Mouse (Mus musculus) right cerebral cortex, postnatal 25 days (tissue): ENCODE data around the gene Gclm.
"Not testable (repeated sequence)": the region's sequence is repeated elsewhere in the genome, so short reads cannot be mapped to it uniquely, and the experiment has no call there.

Experiments
- DNase-seq: peaks from one replicate; pipeline ENCODE4 v3.0.0; 2022

The Gclm gene

GRCm38 (mm10) chr3:122245215-122245877 is at the start of gene Gclm:
Gene Gclm (plus strand): TSS chr3:122245557.
- peak; percentile 93 for DNase-seq

DNA sequence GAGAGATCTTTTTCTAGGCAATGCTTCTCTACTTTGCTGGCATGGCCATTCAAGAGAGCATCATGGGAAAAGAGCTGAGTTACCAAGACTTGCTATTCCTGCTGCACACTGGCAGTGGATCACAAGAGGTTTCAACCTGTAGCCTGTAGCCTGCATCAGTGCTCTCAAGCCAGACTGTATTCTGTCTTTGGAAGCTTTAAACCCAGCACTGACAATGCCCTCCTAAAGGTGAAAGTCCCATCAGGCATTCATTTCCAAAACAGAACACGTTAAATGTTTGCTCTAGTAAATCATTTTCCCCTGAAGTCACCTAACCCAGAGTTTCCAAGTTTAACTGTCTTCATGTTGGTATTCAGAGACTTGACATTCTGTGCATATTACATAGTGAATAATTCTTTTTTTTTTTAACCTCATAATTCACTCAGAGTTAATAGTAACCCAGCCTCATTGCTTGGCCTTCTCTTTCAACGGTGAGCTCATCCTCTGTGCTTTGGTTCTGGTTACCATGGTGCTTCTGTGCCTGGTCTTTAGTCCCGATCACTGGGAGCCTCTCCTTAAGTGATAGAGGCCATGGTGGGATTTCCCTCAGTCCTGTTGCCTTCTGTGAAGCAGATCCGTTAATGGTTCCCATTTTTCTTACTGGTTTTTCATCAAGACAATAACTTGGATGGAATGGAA is 48.6 kb upstream of the Gclm start:
- DNase-seq, result no peak

- no peak for DNase-seq
Measured at GRCm38 (mm10) chr3:122198532-122198931, 46.8 kb upstream of the Gclm start.

GRCm38 (mm10) chr3:122198966-122199381 is 46.4 kb upstream of the Gclm start:
- DNase-seq, result no peak

GRCm38 (mm10) chr3:122199600-122199999 is 45.8 kb upstream of the Gclm start:
- no peak for DNase-seq

DNA sequence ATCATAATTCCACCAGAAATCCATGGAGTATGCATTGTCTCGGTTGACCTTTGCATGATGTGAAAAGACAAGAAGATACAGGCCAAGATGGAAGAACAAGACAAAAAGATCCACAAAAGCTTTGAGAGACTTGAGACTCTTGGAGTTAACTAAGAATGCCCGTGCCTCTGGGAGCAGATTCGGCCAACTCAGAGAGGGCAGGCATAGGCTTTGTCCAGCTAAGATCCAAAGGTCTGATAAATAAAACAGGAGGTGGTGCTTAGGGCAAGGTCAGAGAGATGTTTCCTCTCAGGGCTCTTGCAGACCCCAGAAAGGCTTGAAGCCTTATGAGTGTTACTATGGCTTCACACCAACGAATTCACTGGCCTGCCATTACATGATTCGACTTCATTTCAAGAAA is 45.3 kb upstream of the Gclm start:
- no peak for DNase-seq

DNA sequence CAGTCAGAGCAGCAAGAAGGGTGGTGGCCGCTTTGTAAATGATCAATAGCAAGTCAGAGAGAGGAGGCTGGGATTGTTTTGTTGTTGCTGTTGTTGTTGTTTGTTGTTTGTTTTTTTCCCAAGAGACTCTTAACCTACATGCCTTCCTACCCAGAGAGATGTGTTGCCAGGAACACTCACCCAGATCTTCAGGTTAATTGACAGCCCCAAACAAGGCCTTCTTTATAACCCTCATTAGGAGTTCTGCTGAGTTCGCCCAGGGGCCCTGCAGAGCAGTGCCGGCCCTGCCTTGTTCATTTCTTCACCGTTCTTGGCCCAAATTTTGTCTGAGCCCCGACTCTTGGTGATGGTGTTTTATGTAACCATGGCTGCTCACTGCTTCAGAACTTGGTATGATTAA is 44.9 kb upstream of the Gclm start:
- DNase-seq, result no peak

DNA sequence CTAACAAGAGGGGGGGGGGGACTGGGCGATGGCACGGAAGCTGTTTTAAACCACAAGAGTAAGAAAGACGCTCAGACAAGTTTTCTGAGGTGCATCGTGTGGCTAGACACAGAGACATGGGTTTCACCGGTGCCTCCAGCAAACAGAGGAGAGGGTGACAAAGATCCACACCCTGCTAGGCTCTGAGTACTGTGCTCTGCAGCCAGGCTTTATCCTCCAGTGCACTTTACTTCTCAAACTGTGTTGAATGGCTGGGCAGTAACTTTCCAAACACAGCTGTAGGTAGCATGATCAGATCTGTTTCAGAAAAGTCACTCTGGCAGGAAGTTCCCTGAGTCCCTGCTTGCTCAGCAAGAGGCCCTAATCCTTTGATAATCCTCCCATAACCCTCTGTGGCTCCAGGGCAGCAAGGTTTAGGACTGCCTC is 43.0 kb upstream of the Gclm start:
- no peak for DNase-seq

DNA sequence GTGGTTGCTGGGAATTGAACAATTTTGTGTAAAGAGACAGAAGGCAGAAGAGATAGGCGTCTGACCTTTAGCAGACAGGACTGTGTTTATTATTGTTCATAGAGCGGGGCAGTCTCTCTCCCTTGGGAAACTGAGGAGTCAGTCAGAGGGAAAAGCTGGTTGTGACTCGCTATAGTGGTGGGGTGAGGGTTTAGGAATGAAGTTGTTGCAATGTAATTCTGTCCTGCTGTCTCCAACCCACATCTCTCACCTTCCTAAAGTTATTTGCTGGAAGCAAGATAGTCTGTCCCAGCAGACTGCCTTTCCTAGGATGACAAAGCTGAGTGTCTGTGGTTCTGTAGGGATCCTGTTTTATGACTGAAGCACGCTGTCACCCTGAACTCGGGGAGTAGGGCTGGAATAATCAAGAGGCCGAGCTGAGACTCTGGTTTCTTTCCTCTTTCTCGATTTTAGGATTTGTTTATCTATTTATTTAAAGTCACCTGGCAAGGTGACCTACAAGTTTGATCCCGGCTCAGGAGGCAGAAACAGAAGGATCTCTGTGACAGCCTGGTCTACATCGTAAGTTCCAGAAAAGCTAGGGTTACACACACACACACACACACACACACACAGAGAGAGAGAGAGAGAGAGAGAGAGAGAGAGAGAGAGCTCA is 41.6 kb upstream of the Gclm start:
- no peak for DNase-seq

- DNase-seq, result no peak
Measured at GRCm38 (mm10) chr3:122205753-122206152, 39.6 kb upstream of the Gclm start.

DNA sequence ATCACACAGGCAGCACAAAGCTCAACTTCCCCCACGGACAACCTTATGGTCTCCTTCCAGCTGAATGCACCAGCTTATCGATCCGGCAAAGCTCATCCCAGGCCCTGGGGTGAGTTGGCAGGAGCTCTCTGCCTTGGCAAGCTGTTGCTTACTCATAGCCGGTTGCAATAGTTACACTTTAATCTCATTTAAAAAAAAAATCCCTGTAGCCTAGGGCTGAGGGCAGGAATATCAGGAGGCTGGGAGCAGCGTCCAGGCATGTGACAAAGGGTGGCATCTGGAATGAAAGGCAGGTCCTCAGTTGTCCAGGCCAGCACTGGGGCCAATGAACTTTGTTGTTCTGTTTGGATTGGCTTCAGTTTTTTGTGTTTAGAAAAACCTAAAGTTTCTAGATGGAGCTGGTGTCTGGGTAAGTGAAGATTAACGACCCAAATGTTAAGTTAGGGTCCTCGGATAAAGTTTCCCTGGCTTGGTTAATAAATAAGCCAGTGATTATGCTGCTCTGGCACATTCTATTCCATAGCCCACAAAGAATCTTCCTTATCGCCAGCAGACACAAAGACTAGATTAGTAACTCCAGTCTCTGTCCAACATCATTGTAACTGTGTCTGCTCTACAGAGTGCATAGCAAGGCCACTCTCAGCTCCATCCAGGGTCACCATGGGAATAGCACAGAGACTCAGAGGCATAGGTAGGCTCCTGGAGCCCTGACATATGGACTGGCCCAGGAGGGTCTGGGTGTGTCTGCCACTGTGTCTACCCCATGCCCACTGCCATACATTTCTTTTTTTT is 38.9 kb upstream of the Gclm start:
- no peak for DNase-seq

GRCm38 (mm10) chr3:122207766-122208165 is 37.6 kb upstream of the Gclm start:
- no peak for DNase-seq

DNA sequence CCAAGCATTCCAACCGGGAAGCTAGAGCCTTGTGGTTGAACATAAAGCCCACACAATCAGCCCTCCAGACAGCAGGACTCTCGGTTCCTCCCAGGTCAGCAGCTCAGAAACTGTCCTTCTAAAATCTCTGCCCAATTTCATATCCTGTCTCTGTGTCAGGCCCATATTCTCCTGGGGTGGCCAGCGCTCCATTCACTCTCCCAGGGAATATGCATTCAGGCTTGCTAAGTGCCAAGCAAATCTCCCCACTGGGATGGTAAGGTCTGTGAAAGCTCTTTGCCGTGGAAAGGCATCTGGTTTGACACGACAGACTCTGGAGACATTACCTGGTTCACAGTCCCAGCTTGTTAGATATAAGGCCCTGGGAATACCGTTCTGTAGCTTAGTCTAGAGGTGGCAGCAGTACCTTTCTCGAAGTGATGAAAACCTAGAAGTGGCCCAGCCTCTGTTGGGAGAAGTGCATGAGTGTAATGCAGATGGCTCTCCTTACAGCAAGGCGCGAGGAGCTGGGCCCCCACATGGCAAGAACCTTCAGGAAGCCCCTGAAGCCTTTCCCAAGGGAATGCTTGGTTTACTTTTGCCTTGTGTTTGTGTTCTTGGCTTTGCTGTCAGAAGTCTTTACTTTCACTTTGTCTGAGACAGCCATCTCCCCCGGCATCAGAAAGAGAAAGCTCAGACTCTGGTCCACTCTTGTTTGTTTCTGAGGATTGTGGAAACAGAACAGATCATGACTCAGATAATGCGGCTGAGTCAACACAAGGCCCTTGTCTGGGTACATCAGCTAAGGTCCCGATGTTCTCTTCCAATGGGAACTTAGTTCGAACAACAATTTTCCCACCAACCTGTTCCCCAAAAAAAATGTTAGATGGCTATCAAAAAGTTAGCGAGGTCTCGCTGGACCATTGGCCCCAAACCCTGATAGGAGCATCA is 36.8 kb upstream of the Gclm start:
- no peak for DNase-seq

- DNase-seq, result no peak
Measured at GRCm38 (mm10) chr3:122209511-122209910, 35.8 kb upstream of the Gclm start.

DNA sequence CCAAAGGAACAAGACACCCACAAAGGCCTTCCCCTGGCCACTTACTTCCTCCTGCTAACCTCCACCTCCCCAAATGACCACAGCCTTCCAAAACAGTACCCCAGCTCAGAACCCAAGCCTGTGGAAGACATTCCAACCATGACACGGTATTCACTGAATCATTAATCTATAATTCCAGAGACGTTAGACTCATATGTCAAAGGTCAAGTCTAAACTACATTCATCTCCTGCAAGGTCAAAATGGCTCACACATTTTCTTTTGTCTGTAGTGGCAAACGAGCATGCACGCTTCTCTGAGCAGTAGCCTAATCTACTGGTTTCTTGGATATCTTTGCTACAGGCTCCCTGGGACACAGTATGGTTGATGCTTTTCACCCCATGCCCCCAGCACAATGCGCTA is 34.9 kb upstream of the Gclm start:
- DNase-seq, result no peak

- DNase-seq, result no peak
Measured at GRCm38 (mm10) chr3:122210846-122211245, 34.5 kb upstream of the Gclm start.

DNA sequence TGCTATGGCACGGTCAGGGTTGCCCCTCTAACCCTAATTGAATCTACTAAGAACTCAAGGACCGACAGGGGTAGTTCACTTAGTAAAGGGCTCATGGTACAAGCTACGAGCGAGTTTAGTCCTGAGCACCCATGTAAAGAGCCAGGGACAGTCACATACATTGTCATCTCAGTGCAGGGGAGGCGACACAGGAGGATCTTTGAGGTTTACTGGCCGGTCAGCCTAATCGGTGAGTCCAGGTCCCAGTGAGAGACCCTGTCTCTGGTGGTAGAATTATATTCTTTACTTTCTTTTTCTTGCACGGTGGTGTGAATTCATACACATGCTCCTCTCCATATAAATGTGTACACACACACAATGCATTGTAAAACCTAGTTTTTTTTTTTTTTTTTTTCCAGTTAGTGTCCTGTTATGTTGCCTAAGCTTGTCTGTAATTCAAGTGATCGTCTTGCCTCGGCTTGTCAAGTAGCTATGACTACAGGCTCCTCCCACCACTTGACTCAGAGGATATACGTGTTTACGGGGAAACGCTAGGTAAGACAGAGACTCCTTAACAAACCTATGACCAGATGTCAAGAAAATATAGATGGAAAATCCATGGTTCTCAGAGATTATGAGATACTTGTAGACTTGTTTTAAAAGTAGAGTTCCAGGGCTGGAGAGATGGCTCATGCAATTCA is 33.8 kb upstream of the Gclm start:
- DNase-seq, result no peak

DNA sequence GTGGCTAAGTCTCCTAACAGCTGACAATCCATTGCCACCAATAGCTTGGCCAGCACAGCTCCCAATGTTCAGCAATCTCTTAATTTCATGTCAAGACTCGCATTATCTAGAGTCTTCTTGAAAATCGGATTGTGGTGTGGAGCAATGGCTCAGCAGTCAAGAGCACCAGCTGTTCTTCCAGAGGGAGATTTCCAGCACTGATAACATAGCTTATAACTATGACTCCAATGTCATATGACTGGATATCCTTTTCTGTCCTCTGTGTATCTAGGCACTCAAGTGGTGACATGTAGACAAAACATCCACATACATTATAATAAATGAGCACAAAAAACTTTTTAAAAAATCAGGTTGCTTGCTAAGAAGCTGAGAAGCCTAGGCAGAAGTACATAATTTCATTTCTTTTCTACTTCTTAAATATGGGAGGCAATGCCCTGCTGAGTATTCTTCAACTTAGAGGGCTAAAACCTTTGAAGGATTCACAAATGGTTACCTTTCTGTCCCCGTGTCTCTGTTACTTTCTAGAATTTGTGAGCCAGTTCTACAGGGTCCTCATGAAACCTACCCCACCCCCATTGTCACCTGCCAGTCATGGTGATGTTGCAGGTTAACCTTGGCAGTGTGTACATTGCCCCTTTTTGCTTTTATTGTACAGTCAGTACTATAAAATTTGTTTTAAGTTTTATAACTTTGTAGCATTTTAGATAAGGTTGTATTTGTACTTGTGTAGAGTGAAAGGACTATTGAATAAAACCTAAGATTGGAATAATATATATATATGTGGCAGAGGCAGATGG is 23.9 kb upstream of the Gclm start:
- no peak for DNase-seq

- DNase-seq, result not testable (repeated sequence)
Measured at GRCm38 (mm10) chr3:122226972-122227371, 18.4 kb upstream of the Gclm start.

DNA sequence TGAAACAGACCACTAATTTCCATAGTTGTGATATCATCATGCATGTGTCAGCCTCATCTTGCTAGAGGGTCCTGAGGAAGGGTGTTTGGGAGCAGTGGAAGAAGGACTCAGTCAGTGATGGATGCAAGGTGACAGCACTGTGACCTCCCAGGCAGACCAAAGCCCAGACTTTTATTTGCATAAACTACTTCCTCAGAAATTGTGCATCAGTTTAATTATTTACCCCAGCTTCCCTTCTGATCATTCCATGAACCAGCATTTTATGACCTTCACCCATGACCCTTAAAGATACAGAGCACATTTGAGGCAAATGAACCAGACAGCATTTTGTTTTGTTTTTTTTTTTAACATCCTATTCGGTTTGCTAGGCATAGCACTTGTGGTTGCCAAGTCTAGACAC is 9.6 kb upstream of the Gclm start:
- no peak for DNase-seq

DNA sequence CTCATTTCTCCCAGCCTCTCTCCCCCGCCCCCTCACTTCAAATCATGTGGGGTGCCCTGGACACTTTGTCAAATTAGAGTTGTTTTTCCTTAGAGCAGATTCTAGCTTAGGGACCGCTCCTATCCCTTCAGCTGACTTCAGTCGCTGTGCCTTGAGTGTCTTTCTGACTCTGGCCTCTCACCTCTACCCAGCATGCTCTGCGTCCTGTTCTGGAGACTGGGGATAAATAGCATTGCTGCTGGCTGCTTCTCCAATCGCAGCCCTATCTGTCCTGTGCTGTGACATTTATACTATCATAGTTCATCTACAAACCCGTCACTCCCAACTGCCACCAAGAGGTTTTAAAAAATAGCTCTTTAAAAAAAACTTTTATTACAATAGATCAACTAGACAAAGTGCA is 2.5 kb upstream of the Gclm start:
- DNase-seq, result no peak
